Mouse (Mus musculus): Measurements from ENCODE around the gene C130060K24Rik. TPM values are rescaled to one million over a fixed set of nuclear protein-coding genes. Genes with fewer than 3 reads are reported as not detected.

C130060K24Rik gene
- polyA plus RNA-seq (2017; shearing (Covaris generic)), result not detected

GRCm38 (mm10) chr6:65380918-65381772 is at the start of gene C130060K24Rik:
Gene C130060K24Rik (plus strand): TSS chr6:65381105.

Other genes starting within 250 kb of the C130060K24Rik start
- 8.6 TPM for gene Hpgds, start 236.2 kb upstream of the C130060K24Rik start, polyA plus RNA-seq (2017; shearing (Covaris generic))
- 6.4 TPM for gene Tnip3, start 144.2 kb downstream of the C130060K24Rik start, polyA plus RNA-seq (2017; shearing (Covaris generic))